Mouse (Mus musculus) gastrocnemius, adult 2 months (tissue): ENCODE measurements at regions not wholly inside any gene's neighbourhood (a gene's known extent, or its start where the extent isn't known, plus 50 kb on each side); places are given as distances from the start of the nearest gene placed in this dataset.

Source experiments
- DNase-seq: peaks from one replicate; pipeline ENCODE4 v3.0.0; 2022
- H3K27ac ChIP-seq: fragments of 200-600 bp; 2 replicates; pipeline ENCODE4 v1.8.1; 2022; ENCODE audit warnings: mild to moderate bottlenecking
- H3K4me3 ChIP-seq: fragments of 200-600 bp; 2 replicates; pipeline ENCODE4 v1.8.1; 2022; ENCODE audit warnings: mild to moderate bottlenecking, moderate library complexity
- CTCF ChIP-seq: fragments of 200-600 bp; IDR thresholded peaks from 2 replicates; pipeline ENCODE4 v1.8.1; 2022; ENCODE audit warnings: antibody characterized with exemption, mild to moderate bottlenecking, moderate library complexity
- intact Hi-C: fragments of 180-260 bp; cut with DNase I; formaldehyde crosslinking; loops from one replicate; pipeline ENCODE4 v1.15.1; 2025

DNA sequence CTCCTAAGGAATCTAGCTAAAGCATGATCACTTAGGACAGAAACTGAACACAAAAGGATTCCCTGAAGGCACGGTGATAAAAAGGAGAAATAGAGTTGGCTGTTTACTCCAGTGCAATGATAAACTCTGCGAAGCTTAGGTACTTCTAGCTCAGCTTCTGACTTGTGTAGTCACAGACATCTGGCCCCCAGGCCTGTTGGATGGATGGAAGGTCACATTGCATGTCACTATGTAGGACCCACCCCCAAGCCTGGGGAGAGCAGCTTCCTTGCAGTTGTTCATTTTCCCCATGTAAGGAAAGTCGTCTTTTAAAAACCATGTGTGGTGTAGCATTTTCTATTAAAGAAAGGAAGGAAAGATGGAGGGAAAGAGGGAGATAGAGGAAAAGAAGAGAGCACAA, 623.0 kb upstream of the Cdh11 start:
- Histone ChIP-seq H3K4me3 (no peak overlapping the region), H3K27ac (no peak overlapping the region)
- intact Hi-C loops: no loop called here
- no peak for DNase-seq
- no peak for TF ChIP-seq CTCF

DNA sequence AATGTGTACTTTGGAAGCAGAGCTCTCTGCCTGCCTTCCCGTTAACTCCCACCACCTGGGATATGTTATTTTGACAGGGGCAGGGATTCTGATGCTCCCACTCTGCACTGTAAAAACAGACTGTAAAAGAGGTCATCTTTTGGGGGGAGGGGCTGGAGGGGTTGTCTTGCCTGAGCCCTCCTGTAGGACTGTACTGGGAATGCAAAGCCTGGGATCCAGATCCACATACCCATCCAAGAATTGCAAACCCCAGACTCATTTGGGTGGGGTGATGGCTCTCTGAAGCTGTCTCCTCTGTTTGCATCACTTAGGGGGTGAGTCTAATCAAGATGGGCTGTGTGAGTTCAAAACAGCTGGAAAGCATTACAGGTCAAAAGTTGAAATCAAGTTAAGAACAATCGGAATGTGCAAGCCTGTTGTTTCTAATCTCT, 623.7 kb upstream of the Cdh11 start:
- H3K27ac ChIP-seq: no peak overlapping the region
- no peak overlapping the region for H3K4me3 ChIP-seq
- DNase-seq: no peak
- intact Hi-C loops: no loop called here
- TF ChIP-seq CTCF: no peak

DNA sequence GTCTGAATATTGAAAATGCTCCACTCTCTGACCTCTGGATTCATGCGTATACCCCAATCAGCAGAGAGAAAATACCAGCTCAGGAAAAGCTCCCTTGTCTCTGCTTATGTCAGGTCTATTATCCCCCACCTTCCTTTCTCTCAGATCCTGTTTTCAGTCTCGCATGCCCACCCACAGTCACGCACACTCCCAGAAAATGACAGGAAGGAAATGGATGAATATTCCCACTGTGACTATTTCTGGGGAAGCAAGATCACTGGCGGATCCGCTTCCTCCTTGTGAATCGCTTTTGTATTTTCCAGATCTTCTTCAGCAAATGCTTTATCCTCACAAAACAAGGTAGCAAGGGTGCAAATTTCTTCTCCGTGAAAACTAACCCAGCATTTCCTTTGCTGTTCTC, 627.3 kb upstream of the Cdh11 start:
- TF ChIP-seq CTCF: no peak
- no peak overlapping the region for H3K27ac ChIP-seq

DNA sequence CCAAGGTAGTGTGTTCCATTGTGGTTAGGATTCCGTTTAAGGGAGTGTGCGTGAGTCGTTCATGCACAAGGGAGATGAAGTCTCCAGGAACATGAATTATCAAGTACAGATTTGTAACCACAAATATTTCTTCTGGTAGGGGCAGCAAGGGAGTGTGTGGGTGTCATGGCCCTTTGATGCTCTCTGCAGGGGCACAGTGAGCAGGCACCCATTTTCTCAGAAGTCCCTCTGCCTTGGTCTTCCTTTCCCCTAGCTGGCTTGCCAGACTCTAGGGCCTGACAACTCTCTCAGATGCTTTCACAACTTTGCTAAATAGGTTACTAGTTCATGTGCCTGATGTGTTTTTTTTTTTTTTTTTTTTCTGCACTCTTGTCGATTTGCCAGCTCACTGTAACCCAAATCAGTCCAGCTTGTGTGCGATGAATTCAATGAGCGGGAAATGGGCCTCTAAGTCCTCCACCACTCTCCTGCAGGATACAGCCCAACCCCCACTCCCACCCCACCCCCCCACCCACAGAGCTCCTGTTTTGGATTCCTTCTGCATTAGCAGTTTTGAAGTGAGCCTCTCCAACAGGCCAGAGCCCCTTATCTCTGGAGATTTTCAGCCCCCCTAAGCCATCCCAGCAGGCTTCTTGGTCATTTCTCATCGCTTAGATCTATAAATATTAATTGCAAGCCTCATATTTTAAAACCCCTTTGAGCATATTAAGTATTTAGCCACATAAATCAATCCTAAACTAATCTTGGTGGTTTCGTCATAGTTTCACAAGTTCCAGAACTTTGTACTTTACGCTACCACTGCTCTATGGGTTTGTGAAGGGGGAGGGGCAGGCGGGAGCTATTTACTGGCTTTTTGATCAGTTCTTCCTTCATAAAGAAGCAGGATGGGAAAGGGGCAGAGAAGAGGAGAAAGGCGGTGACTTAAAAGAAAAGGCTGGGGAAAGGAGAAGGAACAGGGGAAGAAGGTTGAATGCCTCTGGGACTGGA, 628.4 kb upstream of the Cdh11 start:
- no peak overlapping the region for H3K27ac ChIP-seq

More for the DNA sequence above, 627.3 kb upstream of the Cdh11 start:
- intact Hi-C loops: no loop called here
- DNase-seq: no peak
- no peak overlapping the region for H3K4me3 ChIP-seq

DNA sequence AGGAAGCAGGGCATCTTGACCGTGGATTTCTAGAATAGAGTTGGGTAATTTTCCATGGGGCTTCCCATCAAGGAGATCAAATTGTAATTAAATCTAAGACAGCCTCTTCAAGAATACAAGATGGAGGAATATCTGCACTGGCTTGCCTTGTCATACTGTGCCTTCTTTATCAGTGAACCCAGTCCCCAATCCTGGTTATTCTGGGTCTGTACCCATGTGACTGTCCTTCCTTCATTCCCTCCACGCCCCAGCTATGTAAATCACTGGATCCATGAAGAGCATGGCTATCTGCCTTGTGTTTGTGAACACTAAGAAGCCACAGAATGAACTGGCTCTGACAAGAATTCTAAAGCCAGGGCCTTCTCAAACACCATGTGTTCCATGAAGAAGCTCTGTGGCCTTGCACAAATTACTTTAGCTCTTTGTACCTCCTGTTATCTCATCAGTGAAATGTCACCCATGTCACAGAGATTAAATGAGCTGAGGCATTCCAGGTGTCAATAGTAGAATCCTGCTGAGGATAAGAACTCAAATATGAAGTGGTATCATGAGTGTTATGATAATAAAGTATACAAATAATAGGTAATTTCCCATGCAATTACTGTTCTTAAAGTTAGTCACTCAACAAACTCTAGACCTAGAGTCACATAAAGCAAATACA, 637.0 kb upstream of the Cdh11 start:
- Histone ChIP-seq H3K27ac (no peak overlapping the region), H3K4me3 (no peak overlapping the region)
- intact Hi-C loops: no loop called here
- DNase-seq: no peak
- TF ChIP-seq CTCF: no peak

More for the DNA sequence above, 628.4 kb upstream of the Cdh11 start:
- intact Hi-C loops: no loop called here
- no peak overlapping the region for H3K4me3 ChIP-seq
- no peak for DNase-seq
- no peak for TF ChIP-seq CTCF

DNA sequence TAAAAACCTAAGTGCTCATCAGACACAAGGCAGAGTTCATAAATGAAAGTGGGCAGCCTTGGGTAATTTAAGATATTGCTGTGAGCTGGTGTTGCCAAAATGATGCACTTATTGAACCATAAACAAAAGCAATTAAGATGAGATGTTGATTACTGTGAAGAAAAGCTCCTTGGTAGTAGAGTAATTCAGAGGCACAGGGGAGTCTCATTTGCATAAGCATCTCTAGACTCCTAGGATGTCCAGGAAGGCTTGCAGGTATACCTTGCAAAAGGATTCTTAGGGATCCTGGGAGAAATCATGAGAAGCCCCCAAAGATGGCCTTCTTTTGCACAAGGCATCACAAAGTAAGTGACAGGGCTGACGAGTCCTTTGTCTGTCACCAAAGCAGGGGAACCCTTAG, 640.5 kb upstream of the Cdh11 start:
- intact Hi-C loops: no loop called here
- TF ChIP-seq CTCF: no peak
- Histone ChIP-seq H3K4me3 (no peak overlapping the region), H3K27ac (no peak overlapping the region)
- DNase-seq: no peak

DNA sequence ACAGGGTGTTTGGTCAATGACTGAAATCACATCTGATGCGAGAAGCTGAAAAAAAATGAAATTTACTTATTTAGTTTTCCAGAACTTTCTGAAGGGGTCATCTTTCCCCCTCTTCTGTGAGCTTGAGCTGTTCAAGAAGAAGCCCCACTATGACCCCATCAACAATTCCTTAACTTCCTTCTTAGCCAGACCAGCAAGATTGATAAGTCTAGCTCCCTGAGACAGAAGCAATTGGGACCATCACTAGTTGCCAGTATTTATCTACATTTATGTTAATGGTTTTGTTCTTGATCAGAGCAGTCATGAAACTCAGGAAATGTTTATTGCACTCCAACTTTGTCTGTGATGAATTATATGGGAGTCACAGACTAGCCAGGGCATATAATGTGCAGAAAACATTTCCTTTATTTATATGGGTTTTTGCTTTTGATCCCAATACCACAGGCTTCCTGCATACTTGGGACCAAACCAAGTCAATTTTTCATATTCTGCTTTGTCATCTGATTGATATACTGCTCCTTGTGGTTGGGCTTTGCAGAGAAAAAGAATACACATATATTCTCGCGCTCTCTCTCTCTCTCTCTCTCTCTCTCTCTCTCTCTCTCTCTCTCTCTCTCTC, 645.5 kb upstream of the Cdh11 start:
- Histone ChIP-seq H3K27ac (no peak overlapping the region), H3K4me3 (no peak overlapping the region)
- intact Hi-C loops: no loop called here
- DNase-seq: no peak
- TF ChIP-seq CTCF: no peak

DNA sequence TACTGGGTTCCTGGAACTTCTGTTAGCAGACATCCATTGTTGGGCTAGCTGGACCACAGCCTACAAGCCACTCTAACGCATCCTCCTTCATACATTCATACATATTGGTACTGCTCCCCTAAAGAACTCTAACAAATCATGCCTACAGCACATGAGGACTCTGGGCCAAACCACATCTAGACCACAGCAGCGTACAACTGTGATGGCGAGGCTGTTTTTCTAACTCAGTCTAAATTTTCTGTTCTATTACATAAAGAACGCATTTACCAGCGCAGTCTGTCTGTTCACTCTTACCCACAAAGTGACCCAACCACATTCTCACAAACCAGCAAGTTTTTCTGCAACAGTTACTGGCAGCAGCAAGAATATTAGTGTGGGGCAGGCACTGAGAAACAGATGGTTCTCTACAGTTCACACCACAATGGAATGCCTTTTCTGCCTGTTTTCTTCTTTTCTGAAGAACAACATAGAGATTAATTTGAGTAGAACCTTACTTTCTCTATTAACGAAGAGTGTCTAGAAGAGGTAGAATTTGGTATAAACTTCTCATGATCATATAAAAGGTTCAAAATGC, 648.2 kb upstream of the Cdh11 start:
- intact Hi-C loops: no loop called here
- H3K27ac ChIP-seq: no peak overlapping the region
- TF ChIP-seq CTCF: no peak
- DNase-seq: no peak
- no peak overlapping the region for H3K4me3 ChIP-seq

DNA sequence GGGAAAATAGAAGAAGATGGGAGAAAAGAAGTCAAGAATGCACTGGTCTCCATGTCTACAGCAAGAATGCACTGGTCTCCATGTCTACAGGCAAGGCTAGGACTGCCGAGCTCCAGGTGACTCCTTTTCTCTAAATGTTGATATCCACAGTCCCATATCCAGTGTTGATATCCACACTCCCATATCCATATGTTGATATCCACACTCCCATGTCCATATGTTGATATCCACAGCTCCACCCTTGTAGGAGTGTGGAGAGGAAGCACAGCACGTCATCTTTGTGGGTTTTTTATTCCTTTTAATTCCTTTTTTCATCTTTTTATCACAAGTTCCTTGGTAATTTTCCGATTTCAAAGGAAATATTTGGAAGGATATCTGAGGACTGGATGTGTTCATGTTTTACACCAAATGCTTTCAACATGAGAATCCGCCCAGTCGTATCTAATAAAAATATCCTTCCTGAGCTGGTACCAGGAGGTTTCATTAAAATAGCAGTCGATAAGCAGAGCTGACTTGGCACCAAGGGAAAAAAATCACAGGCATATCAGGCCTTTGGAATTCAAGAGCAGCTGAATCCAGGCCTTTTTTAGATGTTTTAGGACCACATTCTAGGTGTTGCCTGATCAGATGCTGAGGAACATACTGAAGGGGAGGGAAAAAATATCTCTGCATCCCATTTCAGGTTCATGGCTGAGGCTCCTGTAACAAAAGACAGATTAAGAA, 653.7 kb upstream of the Cdh11 start:
- intact Hi-C loops: no loop called here
- no peak for DNase-seq
- TF ChIP-seq CTCF: no peak
- Histone ChIP-seq H3K27ac (no peak overlapping the region), H3K4me3 (no peak overlapping the region)

DNA sequence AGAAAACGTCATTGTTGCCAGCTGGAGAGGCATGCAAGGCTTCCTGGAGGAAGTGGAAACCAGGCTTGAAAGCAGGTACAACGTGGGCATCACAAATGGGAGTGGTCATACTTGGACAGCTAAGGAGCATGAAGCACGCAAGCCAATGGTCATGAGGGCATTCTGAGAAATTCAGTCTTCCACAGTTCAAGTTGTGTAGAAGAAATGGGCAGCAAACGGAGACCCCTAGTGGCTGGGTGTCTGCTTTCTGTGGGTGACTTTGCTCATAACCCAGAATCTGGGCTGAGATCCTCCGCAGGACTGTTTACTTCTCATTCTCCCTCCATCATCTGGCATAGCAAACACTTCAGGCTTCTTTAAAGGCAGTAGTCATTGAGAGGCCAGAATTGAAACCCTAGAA, 655.7 kb upstream of the Cdh11 start:
- peak; percentile 17 for DNase-seq
- no peak overlapping the region for H3K4me3 ChIP-seq
- intact Hi-C loops: no loop called here
- H3K27ac ChIP-seq: no peak overlapping the region
- peak; percentile 30 for TF ChIP-seq CTCF

DNA sequence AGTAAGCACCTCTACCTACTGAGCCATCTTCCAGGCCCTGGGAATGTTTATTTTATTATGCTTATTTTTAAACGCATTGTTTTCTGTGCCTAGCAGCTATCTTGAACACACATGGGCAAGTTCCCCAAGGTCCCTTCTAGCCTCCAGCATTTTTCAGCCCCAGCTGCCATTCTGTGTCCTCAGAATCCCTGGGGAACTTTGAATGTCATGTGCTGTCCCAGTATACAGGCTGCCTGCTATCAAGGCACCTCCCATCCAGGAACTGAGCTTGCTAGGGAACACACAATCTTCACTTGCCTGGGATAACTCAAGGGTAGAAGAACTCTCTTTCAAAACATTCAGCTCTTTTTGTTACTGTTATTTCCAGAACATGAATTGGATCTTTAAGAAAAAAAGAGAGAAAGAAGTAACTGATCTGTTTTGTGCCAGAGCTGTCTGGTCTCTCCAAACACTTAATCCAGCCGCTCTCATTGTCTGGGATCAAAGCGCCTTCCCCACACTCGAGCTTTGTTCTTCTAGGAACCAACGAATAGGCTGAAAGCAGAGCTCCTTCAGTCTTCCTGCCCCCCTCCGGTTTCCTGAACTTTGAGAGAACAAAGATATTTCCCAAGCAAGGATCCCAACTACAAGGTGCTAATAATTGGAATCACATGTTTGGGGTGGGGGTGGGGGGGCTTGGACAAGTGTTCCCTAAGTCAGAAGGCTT, 657.1 kb upstream of the Cdh11 start:
- no peak overlapping the region for H3K4me3 ChIP-seq
- DNase-seq: no peak
- intact Hi-C loops: no loop called here
- no peak for TF ChIP-seq CTCF
- no peak overlapping the region for H3K27ac ChIP-seq

DNA sequence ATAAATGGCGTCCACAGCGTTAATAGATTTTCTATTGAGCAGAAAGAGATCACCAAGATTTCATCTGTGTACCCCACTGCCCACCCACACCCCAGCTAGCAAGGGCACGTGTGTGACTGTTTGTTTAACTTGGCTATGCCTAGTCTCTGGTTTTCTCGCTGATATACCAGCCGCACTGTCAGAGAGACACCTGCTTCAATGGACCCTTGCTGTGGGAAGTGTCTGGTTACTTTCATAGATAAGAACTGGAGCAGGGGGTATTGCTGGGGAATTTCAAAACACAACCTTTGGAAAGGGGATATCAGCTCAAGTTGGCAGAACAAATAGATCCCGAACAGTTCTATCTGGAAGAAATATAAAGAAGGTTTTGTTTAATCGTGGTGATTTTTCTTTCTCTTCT, 656.8 kb upstream of the Cdh5 start:
- no peak for DNase-seq
- intact Hi-C loops: no loop called here

More for the DNA sequence above, 656.8 kb upstream of the Cdh5 start:
- TF ChIP-seq CTCF: no peak
- Histone ChIP-seq H3K27ac (no peak overlapping the region), H3K4me3 (no peak overlapping the region)
